Mouse (Mus musculus) ovary, adult 18-20 months (tissue): ENCODE measurements around the gene Prr19.
"Not testable (repeated sequence)": the region's sequence is repeated elsewhere in the genome, so short reads cannot be mapped to it uniquely, and the experiment has no call there.

Experiments used
- DNase-seq: peaks from one replicate; pipeline ENCODE4 v3.0.0; 2022; ENCODE audit warnings: low spot score, mixed read lengths

The Prr19 gene

DNA sequence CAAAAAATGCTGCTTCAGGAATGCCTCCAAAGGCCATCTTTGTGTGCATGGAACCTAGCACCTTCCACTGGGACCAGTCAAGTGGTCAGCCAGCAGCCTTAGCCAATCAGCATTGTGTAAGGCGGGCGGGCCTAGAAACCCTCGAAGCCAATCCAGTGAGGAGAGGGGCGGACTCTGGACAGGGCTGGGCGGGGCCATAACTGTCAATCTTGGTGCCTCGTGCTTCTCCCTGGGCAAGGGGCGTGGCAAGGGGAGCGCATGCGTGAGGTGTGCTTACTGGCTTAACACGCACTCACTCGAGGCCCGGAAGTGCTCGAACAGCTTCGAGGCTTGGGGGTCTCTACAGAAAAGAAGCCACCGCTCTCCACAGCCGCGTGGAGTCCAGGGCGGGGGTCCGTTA, at the start of gene Prr19:
Prr19 (plus strand) TSS at position 349 of the 400 bp plus-strand sequence.
- DNase-seq: no peak

DNA sequence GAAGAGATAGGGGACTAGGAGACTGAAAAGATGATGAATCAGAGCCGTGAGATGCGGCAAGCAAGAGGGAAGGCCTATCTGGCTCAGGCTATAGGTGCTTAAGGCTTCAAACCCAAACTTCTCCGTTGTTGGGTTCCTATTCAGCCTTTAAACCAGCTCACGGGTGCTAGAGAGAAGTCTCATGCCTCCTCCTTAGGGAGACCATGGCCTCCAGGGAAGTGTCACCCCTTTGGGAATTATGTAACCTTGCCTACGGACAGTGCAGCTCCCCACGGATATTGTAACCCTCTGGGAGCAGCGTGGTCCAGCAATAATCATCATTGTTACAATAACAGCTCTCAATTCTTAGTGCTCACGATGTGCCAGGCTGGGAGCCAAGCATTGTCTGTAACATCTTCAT, 49.4 kb upstream of the Prr19 start:
- no peak for DNase-seq

DNA sequence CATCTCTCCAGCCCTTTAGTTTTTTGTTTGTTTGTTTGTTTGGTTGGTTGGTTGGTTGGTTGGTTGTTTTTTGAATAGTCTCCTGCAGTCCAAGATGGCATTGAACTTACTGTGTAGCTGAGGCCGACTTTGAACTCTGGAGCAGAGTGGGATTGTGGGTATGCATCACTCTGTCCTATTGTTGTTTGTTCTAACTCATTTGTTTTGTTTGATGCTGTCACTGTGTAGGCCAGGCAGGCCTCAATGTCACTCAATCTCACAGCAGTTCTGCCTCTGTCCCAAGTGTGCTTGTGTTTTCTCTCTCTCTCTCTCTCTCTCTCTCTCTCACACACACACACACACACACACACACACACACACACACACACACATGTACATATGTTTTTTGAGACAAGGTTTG, 39.3 kb upstream of the Prr19 start:
- DNase-seq: no peak

DNA sequence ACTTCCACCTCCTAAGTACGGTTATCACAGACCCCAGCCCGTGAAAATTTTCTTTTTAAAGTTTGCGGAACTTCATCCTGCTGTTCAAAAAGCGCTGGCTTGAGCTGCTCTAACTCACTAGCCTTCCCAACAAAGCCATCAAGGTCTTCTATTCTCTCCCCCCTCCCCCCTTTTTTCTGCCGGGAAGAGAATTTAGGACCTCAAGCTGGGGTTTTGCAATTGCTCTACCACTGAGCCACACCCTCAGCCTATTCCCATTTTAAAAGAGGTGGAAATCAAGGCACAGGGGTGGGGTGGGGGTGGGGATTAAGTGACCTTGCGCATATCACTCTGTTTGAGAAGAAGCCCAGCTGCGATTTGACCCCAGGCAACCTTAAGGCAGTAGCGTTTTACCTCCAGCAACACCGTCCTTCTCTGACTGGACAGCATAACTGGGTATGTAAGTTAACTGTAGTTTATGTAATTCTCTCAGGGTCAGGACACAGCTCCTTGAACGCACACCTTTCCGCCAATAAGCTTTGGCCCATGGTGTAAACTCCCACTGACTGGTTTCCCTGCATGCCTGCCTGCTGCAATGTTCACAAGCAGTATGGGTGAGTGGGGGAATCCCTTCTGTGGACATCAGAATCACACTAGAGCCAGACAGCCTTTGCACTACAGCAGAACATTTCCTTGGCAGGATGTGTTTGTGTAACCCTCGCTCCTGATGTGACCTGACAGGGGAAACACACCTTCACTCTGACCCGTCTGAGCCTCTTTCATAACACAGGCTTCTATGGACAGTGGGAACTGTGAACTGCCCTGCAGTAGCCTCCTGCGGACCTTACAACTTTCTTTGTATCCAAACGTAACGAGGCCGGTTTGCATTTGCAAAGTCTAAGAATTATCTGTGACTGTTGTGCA, 37.0 kb upstream of the Prr19 start:
- no peak for DNase-seq

DNA sequence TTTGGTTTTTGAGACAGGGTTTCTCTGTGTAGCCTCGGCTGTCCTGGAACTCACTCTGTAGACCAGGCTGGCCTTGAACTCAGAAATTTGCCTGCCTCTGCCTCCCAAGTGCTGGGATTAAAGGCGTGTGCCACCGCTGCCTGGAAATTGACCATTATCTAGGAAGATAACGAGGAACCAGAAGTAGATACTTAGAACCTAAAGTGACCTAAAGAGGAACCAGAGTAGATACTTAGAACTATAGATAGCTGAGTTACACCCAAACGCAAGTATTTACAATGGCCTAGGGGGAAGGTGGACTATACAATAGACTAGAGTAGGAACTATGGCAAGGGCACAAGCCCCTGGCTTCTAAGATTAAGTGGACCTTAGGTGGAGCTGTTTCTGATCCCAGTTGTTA, 35.5 kb upstream of the Prr19 start:
- DNase-seq: not testable (repeated sequence)

DNA sequence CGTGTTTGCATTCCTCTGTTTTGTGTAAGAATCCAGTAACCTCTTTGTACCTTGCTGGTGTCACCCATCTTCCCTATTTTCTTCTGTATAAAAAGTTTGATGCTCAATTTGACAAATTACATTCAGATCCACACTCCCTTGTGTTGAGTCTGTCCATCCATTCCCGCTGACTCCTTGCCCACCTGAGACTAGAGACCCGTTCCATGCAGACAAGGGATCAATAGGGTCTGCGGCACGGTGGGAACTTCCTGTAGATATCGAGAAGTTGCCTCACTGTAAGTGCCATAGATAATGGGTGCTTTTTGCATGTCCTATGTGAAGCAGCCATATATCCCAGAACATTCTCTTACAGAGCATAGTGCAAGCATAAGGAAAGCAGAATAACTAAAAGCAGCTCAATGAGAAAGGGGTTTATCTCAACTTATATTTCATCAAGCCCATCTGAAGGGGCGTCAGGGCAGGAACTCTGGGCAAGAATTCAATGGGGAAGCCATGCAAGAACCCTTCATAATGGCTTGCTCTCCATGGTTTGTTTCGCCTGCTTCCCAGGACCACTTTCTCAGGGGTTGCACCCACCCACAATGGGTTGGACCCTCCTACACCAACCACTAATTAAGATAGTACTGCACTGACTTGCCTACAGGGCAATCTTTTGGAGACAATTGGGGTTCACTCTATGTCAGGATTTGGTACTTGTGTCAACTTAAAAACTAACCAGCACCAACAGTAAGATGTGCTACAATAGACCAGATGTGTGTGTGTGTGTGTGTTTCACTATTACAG, 34.8 kb upstream of the Prr19 start:
- no peak for DNase-seq

DNA sequence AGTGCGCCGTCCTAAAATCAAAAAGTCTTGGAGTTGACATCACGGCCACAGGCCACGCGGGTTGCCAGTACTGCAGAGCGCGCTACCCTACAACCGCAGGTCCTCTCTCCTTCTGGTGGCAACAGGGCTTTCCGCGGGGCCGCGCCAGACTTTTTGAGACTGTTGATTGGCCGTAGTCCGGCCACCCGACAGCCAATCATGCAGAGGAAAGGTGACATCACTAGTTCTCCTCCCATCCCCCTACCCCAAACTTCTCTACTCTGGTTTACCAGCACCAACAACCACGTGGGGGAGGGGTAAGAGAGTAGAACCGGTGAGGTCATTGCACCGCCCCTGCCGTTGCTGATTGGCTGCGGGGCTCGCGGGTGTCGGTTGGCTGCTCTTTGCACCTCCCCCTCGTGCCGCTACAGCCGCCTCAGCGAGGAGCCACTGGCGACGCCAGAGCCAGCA, 33.9 kb upstream of the Prr19 start, which contains the start of gene Cic:
Cic (plus strand) TSS at position 404 of the 450 bp plus-strand sequence.
- peak; percentile 98 for DNase-seq

DNA sequence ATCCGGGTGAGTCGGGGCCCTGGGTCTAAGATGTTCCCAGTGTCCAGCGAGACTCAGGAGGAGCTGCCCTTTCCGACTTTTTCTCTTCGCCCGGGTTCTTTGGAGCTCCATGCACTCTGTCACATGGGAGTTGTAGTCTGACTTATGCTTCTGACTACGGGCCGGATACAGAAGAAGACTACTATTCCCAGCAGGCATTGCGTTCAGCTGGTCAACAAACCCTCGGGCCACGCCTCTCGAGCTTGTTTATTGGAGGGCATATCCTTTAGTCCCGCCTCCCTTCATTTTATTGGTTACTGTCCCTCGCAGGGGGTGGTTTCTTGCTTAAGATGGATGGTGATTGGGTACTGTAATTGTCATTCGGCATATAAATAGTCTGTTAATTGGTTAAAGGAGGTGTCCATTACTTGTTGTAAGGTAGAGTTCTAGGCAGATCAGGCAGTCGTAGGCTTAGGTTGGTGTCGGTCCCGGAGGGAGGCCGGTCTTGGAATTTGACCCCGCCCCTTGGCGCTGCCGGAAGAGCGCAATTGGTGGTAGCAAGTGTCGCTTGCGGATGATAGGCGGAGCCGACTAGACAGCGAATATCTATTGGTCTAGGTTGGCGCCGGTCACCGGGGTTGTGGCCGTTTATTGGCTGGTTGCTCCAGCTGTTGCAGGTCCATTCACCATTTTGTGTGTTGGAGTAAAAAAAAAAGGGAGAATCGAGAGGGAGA, 33.3 kb upstream of the Prr19 start:
- peak; percentile 100 for DNase-seq

DNA sequence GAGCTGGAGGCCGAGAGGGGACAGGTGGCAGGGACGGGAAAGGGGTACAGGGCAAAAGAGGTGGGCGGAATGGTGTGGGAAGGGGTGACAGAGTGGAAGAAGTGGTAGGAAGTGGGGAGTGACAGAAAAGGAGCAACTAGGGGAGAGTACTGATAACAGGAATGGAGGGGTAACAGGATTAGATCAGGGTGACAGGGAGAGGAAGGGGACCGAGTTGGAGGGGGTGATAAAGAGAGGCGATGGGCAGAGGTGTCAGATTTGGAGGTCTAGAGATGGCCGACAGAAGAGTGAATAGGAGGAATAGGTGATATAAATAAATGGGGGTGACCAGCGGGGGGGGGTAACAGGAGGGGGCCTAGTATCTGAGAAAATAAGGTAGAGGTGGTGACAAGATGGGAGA, 32.6 kb upstream of the Prr19 start:
- no peak for DNase-seq

DNA sequence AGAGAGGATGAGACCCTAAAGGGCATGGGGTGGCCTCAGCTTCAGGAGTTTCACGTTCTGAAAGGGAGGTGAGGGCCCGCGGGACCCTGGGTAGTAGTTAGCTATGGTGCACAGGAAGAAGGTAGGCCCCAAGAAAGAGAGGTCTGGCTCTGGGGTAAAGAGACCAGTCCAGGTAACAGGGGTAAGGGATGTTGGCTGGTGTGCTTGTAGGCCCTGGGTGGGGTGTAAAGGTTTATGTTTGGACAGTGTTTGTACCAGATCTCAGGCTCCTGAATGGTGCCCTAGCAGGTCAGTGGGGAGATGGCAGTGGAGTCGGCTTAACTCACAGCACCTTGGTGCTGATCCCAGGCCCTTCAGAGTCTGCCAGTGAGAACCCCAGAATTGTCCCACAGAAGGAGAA, 32.2 kb upstream of the Prr19 start:
- no peak for DNase-seq

DNA sequence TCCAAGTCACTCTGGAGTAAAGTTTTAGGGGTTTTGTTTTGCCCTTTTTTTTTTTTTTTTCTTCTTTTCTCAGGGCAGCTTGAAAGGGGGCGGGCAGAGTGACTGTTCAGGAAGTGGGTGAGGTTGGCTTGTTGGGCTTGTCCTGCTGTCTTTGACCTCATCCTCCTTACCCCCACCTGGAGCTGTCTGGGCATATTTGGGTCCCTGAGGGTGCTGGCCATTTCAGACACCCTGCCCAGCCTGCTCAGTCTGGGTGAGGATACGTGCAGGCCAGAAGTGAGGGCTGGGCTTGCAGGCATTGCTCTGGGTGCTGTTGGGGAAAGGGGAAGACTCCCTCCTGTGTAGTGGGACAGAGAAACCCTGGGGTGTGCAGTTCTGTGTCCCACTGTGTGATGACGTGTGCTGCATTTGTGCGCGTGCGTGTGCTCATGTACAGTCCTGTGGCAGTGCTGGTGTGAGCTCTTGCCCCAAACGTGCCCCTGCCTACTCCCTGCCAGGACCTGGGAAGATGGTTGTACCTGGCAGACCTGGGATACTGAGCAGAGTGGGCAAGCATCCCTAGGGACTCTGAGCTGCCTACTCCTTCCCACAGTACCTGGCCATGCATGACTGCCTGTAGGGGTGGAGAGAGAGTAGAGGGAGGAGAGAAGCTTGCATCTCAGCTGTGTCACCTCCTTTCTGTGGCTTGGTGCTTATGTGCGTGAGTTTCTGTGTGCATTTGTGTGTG, 31.5 kb upstream of the Prr19 start:
- DNase-seq: peak; percentile 6

DNA sequence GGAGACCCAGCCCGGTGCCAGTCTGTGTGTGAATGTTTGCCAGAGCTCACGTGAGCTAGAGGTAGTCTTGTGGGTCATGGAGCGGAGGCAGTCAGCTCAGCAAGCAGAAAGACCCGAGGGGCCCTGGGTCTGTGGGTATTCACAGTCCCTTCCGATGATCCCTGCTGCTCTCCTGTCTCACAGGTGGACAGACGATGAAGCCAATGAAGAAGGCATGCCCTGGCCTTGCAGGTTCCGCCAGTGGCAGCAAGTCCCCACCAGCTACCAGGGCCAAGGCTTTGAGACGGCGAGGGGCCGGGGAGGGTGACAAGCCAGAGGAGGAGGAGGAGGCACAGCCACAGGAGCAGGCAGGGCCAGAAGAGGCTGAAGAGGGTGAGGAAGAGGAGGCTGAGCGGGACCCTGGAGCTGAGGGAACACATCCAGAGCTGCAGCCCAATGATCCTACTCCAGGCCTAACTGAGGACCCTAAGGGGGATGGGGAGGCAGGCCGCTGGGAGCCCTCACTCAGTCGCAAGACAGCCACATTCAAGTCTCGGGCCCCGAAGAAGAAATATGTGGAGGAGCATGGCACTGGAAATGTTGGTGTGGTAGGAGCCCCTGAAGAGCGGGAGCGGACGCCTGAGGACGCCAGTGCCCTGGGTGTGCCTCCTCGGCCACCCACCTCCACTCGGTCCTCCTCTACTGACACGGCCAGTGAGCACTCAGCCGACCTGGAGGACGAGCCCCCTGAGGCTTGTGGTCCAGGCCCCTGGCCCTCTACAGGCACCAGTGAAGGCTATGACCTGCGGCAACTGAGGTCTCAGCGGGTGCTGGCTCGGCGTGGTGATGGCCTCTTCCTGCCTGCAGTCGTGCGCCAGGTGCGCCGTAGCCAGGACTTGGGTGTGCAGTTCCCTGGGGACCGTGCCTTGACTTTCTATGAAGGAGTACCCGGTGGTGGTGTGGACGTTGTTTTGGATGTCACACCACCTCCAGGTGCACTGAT, 30.3 kb upstream of the Prr19 start:
- peak; percentile 7 for DNase-seq

DNA sequence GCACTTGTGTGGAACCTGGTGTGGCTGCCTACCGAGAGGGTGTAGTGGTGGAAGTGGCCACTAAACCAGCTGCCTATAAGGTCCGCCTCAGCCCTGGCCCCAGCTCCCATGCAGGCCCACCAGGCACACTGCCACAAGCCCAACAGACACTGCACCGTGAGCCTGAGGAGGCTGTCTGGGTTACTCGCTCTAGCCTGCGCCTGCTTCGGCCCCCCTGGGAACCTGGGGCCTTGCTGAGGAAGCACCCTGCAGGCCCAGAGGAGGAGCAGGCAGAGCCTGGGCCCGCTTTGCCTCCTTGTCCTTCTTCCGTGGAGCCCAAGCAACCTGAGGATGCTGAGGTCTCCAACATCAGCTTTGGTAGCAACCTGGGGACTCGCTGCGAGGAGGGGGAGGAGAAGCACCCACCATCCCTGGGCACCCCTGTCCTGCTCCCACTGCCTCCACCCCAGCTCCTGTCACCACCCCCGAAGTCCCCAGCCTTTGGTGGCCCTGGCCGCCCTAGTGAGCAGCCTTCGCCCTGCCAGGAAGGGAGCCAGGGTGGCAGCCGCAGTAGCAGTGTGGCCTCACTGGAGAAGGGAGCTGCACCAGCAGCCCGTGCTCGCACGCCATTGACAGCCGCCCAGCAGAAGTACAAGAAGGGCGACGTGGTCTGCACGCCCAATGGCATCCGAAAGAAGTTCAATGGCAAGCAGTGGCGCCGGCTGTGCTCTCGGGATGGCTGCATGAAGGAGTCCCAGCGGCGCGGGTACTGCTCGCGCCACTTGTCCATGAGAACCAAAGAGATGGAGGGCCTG, 29.4 kb upstream of the Prr19 start:
- DNase-seq: no peak

DNA sequence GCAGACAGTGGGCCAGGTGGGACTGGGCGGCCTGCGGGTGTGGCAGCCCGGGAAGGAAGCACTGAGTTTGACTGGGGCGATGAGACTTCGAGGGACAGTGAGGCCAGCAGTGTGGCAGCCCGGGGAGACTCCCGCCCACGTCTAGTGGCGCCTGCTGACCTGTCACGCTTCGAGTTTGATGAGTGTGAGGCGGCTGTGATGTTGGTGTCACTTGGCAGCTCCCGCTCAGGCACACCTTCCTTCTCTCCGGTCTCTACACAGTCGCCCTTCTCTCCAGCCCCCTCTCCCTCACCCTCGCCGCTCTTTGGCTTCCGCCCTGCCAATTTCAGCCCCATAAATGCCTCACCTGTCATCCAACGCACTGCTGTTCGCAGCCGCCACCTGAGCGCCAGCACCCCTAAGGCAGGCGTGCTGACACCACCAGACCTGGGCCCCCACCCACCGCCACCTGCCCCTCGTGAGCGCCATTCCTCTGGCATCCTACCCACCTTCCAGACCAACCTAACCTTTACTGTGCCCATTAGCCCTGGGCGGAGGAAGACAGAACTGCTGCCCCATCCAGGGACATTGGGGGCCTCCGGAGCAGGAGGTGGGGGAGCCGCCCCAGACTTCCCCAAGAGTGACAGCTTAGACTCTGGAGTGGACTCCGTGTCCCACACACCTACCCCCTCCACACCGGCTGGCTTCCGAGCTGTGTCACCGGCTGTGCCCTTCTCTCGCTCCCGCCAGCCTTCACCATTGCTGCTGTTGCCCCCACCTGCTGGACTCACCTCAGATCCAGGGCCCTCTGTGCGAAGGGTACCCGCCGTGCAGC, 28.6 kb upstream of the Prr19 start:
- DNase-seq: no peak

DNA sequence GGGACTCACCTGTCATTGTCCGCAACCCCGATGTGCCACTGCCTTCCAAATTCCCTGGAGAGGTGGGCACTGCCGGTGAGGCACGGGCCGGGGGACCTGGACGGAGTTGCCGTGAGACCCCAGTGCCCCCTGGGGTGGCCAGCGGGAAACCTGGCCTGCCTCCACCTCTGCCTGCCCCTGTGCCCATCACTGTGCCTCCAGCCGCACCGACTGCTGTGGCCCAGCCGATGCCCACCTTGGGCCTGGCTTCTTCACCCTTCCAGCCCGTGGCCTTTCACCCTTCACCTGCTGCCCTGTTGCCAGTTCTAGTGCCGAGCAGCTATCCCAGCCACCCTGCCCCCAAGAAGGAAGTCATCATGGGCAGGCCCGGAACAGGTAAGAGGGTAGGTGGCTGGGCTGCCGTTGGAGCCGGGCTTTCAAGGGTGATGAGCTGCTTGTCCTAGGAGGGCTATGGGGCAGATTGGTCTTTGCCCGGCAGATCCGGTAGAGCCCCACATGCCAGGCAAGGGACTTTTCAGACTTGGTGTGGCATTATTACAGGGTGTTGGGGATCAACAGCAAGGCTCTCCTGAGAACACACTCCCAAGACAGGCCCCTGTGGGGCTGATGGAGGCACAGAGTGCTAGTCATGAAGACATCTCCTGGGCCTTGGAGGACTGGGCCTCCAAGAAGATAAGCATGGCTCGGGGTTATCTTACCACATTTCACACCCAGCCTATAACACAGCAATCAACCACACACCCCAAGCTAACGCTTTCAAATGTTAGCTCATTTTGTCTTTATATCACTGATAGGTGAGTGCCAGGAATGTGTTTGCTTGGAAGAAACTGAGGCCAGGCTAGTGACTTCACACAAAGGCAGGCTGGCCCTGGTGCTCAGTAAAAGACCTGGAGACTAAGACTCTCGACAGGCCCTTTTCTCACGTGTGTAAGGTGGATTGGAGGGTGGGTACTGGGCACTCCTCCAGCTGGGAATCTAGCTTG, 27.7 kb upstream of the Prr19 start:
- DNase-seq: no peak

DNA sequence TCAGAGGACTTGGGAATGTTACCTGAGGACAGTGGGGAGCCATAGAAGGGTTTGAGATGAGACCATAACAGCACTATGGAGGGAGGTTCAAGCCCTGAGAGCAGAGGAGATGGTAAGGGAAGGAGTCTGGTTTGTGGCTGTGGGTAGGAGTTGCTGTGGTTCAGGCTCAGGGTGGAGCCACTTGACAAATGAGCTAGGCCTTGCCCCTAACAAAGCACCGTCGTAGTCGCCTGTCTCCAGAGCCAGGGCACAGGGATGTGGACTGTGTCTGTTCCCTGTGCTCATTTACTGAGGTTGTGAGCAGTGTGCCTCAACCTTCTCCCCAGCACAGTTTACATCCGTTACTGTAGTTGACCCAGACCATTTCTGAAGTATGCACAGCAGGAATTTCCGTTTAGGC, 26.6 kb upstream of the Prr19 start:
- DNase-seq: no peak

DNA sequence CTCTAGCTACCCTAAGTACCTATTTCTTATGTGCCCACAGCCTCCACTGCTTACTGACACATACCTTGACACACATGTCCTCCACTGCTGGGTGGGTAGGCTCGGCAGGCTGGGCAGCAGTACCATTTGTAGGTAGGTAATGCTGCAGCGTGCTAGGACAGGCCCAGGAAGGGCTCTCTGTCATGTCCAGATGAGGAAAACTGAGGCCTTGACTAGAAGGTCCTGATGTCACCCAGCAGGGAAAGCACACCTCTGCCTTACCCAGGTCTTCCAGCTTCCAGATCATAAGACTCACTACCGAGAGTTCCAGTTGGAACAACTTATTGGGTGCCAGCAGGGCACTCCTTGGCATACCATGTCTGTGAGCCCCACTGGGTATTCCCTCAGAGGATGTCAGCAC, 26.2 kb upstream of the Prr19 start:
- DNase-seq: no peak
